Mouse (Mus musculus) brain, adult 2 months (tissue): ENCODE measurements at regions not wholly inside any gene's neighbourhood (a gene's known extent, or its start where the extent isn't known, plus 50 kb on each side); places are given as distances from the start of the nearest gene placed in this dataset.
A peak's percentile ranks its signal among the peaks of the same experiment; 100 is the strongest.

Experiments
- DNase-seq: peaks from one replicate; pipeline ENCODE4 v3.0.0; 2011; ENCODE audit warnings: low read depth, low spot score

- DNase-seq: no peak
Measured at GRCm38 (mm10) chr12:106186501-106186900, 176.5 kb downstream of the Vrk1 start.

GRCm38 (mm10) chr12:106191771-106192170 lies 181.7 kb downstream of the Vrk1 start:
- DNase-seq: peak; percentile 65

- peak; percentile 28 for DNase-seq
Measured at GRCm38 (mm10) chr12:106199302-106199701, 189.3 kb downstream of the Vrk1 start.

GRCm38 (mm10) chr12:106203526-106203925 lies 193.5 kb downstream of the Vrk1 start:
- DNase-seq: no peak

GRCm38 (mm10) chr12:106210959-106211358 lies 200.9 kb downstream of the Vrk1 start:
- peak; percentile 65 for DNase-seq

- no peak for DNase-seq
Measured at GRCm38 (mm10) chr12:106211488-106211887, 201.5 kb downstream of the Vrk1 start.

- DNase-seq: peak; percentile 67
Measured at GRCm38 (mm10) chr12:106212397-106212796, 202.4 kb downstream of the Vrk1 start.

GRCm38 (mm10) chr12:106220071-106220470 lies 210.0 kb downstream of the Vrk1 start:
- DNase-seq: no peak

- DNase-seq: no peak
Measured at GRCm38 (mm10) chr12:106226276-106226675, 216.2 kb downstream of the Vrk1 start.

- peak; percentile 25 for DNase-seq
Measured at GRCm38 (mm10) chr12:106226776-106227562, 216.9 kb downstream of the Vrk1 start.

GRCm38 (mm10) chr12:106227563-106227840 lies 217.5 kb downstream of the Vrk1 start:
- no peak for DNase-seq

- no peak for DNase-seq
Measured at GRCm38 (mm10) chr12:106245178-106245840, 235.3 kb downstream of the Vrk1 start.

- peak; percentile 43 for DNase-seq
Measured at GRCm38 (mm10) chr12:106273591-106273990, 263.6 kb downstream of the Vrk1 start.

- peak; percentile 47 for DNase-seq
Measured at GRCm38 (mm10) chr12:106277886-106278285, 267.9 kb downstream of the Vrk1 start.

GRCm38 (mm10) chr12:106282491-106283106 lies 272.6 kb downstream of the Vrk1 start:
- peak; percentile 43 for DNase-seq

- peak; percentile 58 for DNase-seq
Measured at GRCm38 (mm10) chr12:106284814-106285213, 274.8 kb downstream of the Vrk1 start.

- DNase-seq: no peak
Measured at GRCm38 (mm10) chr12:106288791-106289515, 278.9 kb downstream of the Vrk1 start.

- DNase-seq: no peak
Measured at GRCm38 (mm10) chr12:106291476-106292046, 281.5 kb downstream of the Vrk1 start.

GRCm38 (mm10) chr12:106293117-106293516 lies 283.1 kb downstream of the Vrk1 start:
- DNase-seq: peak; percentile 39

GRCm38 (mm10) chr12:106295596-106295995 lies 285.6 kb downstream of the Vrk1 start:
- DNase-seq: peak; percentile 24

- DNase-seq: peak; percentile 71
Measured at GRCm38 (mm10) chr12:106302617-106303016, 292.6 kb downstream of the Vrk1 start.
